Mouse (Mus musculus) right cerebral cortex, postnatal 4 days (tissue): ENCODE data around the gene Eif4g2.

Experiments
- DNase-seq: peaks from one replicate; pipeline ENCODE4 v3.0.0-alpha.2; 2022

Gene Eif4g2

DNA sequence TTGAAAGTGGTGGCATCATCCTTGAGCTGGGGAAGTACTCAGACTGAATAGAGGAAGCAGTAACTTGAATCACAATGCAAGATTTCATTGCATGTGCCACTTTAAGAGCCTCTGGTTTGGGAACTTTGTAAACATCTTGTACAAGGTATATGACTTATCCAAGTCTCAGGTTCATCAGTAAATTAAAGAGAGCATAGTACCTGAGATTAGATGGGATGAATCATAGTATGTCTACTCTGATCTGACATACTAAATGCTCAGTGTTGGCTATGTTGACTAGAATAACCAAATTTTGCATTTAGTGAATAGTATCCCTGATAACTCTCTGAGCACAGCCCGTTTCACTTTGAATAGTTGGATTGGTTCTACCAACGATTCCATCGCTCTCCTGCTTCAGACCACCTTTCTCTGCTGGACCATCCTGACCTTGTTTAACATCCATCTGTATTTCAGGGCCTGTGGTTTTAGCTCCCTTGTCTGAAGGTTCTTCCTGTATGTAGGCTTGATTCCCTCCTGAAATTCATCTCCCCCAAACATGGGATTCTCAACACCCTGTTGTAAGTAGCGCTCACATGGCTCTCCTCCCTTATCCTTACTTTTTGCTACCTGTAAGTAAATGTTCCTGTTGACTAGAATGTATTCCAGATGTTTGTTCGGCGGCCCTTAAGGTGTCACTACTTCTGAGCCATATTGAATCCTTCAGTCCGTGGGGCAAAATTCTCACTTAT lies 13.2 kb downstream of the Eif4g2 start:
- DNase-seq = no peak

- no peak for DNase-seq
Observed at GRCm38 (mm10) chr7:111068181-111068580, 14.6 kb downstream of the Eif4g2 start.

DNA sequence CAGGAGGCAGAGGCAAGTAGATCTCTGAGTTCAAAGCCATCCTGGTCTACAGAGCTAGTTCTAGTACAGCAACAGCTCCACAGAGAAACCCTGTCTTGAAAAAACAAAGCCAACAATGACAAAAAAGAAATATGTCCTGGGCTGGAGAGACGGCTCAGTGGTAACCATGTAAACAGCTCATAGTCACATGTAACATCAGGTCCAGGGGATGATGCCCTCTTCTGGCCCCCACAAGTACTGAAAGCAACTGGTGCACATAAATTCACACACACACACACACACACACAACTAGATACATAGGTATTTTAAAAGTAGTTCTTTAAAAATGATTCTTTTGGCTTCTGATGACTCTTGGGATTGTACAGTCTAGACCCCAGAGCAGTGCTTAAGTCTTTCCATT lies 19.9 kb downstream of the Eif4g2 start:
- DNase-seq = no peak

DNA sequence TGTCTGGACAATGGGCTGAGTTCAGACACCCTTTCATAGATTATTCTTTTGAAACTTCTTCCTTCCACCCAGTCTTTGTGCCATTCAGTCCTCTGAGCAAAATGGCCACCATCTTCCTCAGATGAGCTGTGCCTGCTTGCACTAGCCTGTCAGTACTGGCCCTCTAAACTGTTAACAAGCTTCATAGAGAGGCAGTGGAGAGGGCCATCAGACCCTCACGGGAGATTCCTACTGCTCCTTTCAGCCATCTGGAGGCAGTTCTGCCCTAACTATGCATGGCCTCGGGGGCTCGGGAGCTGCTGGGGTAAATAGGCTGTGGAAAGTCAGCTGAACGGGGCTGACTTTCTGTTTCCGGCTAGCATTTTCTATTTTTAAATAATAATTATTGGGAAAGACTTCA lies 23.3 kb downstream of the Eif4g2 start:
- no peak for DNase-seq

DNA sequence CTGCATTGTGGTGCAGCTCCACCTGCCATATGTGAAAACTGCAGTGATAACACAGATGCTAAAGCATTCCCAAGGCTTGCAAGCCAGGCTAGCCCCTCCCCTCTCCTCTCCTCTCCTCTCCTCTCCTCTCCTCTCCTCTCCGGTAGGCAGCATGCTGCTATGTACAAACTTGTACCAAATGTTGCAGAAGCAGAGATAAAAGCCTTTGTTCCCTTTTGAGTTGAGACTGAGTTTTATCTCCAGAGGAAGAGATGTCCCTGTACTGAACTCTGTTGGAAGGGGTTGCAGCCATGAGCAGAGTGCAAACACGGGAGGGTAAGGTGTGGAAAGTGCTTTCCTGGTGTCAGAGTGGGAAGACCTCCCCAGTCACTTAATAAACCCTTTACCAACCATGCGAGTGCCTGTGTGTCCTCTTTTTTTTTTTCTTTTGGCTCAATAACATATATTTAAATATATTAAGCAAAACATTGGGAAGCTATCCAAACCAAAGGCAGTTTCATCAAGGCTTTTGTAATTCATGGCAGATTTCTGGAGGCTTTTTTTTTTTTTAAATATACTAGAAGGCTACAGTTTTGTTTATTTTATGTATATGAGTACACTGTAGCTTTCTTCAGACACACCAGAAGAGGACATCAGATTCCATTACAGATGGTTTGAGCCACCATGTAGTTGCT lies 26.7 kb downstream of the Eif4g2 start:
- DNase-seq = no peak

GRCm38 (mm10) chr7:111055221-111055620 lies 27.6 kb downstream of the Eif4g2 start:
- no peak for DNase-seq

- DNase-seq = peak; percentile 66
Observed at GRCm38 (mm10) chr7:111049652-111050421, 33.0 kb downstream of the Eif4g2 start.

- no peak for DNase-seq
Observed at GRCm38 (mm10) chr7:111048920-111049319, 33.9 kb downstream of the Eif4g2 start.

- DNase-seq = no peak
Observed at GRCm38 (mm10) chr7:111029046-111029553, 53.7 kb downstream of the Eif4g2 start.

GRCm38 (mm10) chr7:111028281-111029045 lies 54.4 kb downstream of the Eif4g2 start, which contains the start of gene Ctr9:
TSS of gene Ctr9 (plus strand) at chr7:111028951.
- DNase-seq = peak; percentile 90

DNA sequence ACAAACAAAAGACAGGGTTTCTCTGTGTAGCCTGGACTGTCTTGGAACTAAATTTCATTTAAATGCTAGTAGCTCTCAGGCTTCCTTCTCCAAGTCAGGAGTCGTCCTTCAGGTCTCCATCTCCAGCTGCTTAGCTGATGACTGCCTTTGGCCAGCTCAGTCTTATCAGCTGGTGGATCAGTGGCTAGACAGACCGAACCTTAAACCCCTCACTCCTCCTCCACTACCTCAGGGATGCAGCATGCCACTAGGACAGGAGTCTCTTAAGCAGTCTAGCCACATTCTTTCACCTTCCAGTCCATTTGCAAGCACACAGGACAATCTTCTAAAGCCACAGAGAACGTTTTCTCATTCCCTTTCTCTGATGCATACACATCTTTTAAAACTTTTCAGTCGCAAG lies 57.9 kb downstream of the Eif4g2 start:
- no peak for DNase-seq

DNA sequence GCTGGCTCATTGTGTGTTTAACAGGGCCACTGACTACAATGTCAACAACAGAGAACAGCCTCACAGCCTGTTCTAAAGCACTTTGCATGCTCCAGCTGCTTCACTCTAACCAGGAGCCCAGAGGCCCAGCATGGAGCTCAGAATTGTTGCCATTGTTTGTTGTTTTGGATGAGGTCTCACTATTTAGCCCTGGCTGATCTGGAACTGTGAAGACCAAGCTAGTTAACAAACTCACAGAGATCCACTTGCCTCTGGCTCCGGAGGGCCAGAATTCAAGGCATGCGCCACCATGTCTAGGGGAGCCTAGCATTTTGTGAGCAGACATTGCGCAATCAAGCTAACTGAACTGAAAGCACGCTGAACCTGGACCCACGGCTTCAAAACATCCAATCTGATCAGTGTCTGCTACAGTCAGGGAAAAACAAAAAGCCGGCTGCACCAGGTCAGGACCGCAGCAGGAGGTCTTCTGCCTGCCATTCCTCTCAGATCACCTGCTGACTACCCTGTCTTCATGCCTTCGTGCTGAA lies 58.7 kb downstream of the Eif4g2 start:
- no peak for DNase-seq

GRCm38 (mm10) chr7:111020814-111021213 lies 62.0 kb downstream of the Eif4g2 start:
- no peak for DNase-seq
